Comparison of ENCODE assay signal across 24 mouse cellular contexts in the genomic region with DNA sequence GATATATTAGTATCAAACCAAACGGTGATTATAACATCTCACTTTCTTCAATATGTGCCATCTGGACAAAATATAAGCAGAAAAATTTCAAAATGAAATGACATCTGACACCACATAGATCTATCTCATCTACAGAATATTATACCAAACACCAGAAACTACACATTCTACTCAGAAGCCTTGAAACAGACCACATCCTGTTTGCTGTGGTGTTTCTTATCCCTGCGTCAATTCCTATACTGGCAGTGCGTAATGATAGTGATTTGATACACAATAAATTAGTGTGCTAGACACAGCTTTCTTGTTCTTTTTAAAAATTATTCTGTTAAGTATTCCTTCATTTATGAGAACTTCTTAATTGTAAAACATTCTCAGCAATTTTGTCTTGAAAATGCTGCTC.
DNase-seq lines count a peak whose midpoint lies in the region; ATAC-seq lines count a peak whose summit lies in the region.
"Had no signal": no experiment of that assay in that cellular context is flagged by ENCODE, and none has a peak within 500 bp of the region (broad histone marks: within the 10 kb centered on the region; RNA-seq: fewer than 3 reads in every experiment).

No protein-coding gene starts in this region.

- no peaks in the 10 kb centered on the region for H3K9me3 ChIP-seq in hindbrain, embryonic 11.5 days (ENCODE audit: control insufficient read depth, low read length)
- H3K9me3 ChIP-seq: embryonic facial prominence, embryonic 12.5 days; embryonic facial prominence, embryonic 15.5 days; heart, embryonic 10.5 days; heart, embryonic 13.5 days; intestine, embryonic 15.5 days had no signal

- peak; percentile 49 for DNase-seq in 416B (ENCODE audit: low read depth)
- DNase-seq in CD4-positive, CD25-positive, alpha-beta regulatory T cell, adult 2 months (ENCODE audit: low read depth, low spot score), result peak; percentile 37
- DNase-seq in hindbrain, embryonic 11.5 days (ENCODE audit: low spot score), result no peak
- no peak for DNase-seq in frontal cortex, adult 2 months (ENCODE audit: extremely low spot score in 1 of 2, low spot score in 1 of 2)
- DNase-seq in kidney, postnatal 14 days, result no peak
- DNase-seq: adrenal gland, postnatal 10 days; adrenal gland, postnatal 36 days; cerebellum, adult 18-20 months; cerebellum, adult 9-10 months; cerebellum, postnatal 14 days; forebrain, postnatal 0 days; gastrocnemius, postnatal 10 days; gastrocnemius, postnatal 36 days; heart, adult 2 months; kidney, adult 11 months had no signal

- no peaks in the 10 kb centered on the region for H3K36me3 ChIP-seq in hindbrain, embryonic 11.5 days (ENCODE audit: control insufficient read depth, insufficient read depth, low read length)
- H3K36me3 ChIP-seq: embryonic facial prominence, embryonic 12.5 days; embryonic facial prominence, embryonic 15.5 days; heart, embryonic 10.5 days; heart, embryonic 13.5 days; intestine, embryonic 15.5 days had no signal

- no peaks in the 10 kb centered on the region for H3K27me3 ChIP-seq in hindbrain, embryonic 11.5 days (ENCODE audit: control insufficient read depth, insufficient read depth, low read length)
- H3K27me3 ChIP-seq: embryonic facial prominence, embryonic 12.5 days; embryonic facial prominence, embryonic 15.5 days; heart, embryonic 13.5 days; intestine, embryonic 15.5 days had no signal

- no peaks in the 10 kb centered on the region for H3K4me1 ChIP-seq in hindbrain, embryonic 11.5 days (replicated peaks; ENCODE audit: control insufficient read depth, insufficient read depth, low read length)
- H3K4me1 ChIP-seq: embryonic facial prominence, embryonic 15.5 days; heart, embryonic 10.5 days; intestine, embryonic 15.5 days had no signal

- WGBS in hindbrain, embryonic 11.5 days, result 95% methylated on average over 3 of the region's 3 CpGs

- no peak overlapping the region for H3K27ac ChIP-seq in hindbrain, embryonic 11.5 days (ENCODE audit: low read depth, low read length)
- H3K27ac ChIP-seq: embryonic facial prominence, embryonic 12.5 days; embryonic facial prominence, embryonic 15.5 days; heart, adult 2 months; heart, embryonic 10.5 days; heart, embryonic 13.5 days; hindbrain, embryonic 14.5 days; hindbrain, postnatal 0 days; intestine, embryonic 15.5 days had no signal

- no peak overlapping the region for H3K9ac ChIP-seq in hindbrain, embryonic 11.5 days (ENCODE audit: low read depth, low read length)
- H3K9ac ChIP-seq: embryonic facial prominence, embryonic 12.5 days; embryonic facial prominence, embryonic 15.5 days; forebrain, postnatal 0 days; heart, embryonic 13.5 days; hindbrain, embryonic 14.5 days; intestine, embryonic 15.5 days had no signal

- H3K4me3 ChIP-seq in hindbrain, embryonic 11.5 days (ENCODE audit: low read depth, low read length), result no peak overlapping the region
- H3K4me3 ChIP-seq: embryonic facial prominence, embryonic 12.5 days; embryonic facial prominence, embryonic 15.5 days; heart, adult 2 months; heart, embryonic 10.5 days; heart, embryonic 13.5 days; intestine, embryonic 15.5 days had no signal

- ATAC-seq in activated CD4-positive, CD25-positive, alpha-beta regulatory T cell, adult 4 months, result peak; percentile 76
- ATAC-seq in inflammation-experienced regulatory T-cells, adult 6 months, result peak; percentile 68
- no peak for ATAC-seq in hindbrain, embryonic 11.5 days (ENCODE audit: low FRiP score)
- ATAC-seq: forebrain, postnatal 0 days; hindbrain, postnatal 0 days; intestine, embryonic 15.5 days had no signal

- H3K4me2 ChIP-seq in hindbrain, embryonic 11.5 days (replicated peaks; ENCODE audit: low read depth, low read length), result no peak overlapping the region
- H3K4me2 ChIP-seq: embryonic facial prominence, embryonic 12.5 days; embryonic facial prominence, embryonic 15.5 days; heart, embryonic 13.5 days; hindbrain, embryonic 14.5 days; intestine, embryonic 15.5 days had no signal

Comparison
In these comparisons a context has a peak if more than half of its experiments do, and no peak if none do; other contexts are left out.
1. DNase-seq: peak in 416B (single experiment) and CD4-positive, CD25-positive, alpha-beta regulatory T cell, adult 2 months (single experiment); none in hindbrain, embryonic 11.5 days (single experiment), frontal cortex, adult 2 months (0 of 2) and kidney, postnatal 14 days (single experiment).